Mouse (Mus musculus): ENCODE results near the gene Map2k6.

GRCm38 (mm10) chr11:110392763-110393162, 6.2 kb upstream of the Map2k6 start:
- TF ChIP-seq CTCF (IDR thresholded peaks at IDR 0.05; ENCODE audit: extremely low read depth, insufficient read depth, low read length): no peak
- TF ChIP-seq POLR2A (IDR thresholded peaks at IDR 0.05; ENCODE audit: extremely low read depth, insufficient read depth, low read length): no peak
